Mouse (Mus musculus): ENCODE measurements around the gene Slc16a13. TPM values are rescaled to one million over a fixed set of nuclear protein-coding genes. Genes with fewer than 3 reads are reported as not detected.

The Slc16a13 gene
- polyA plus RNA-seq, 1 experiment from 2014 or later, result 4.2 TPM

DNA sequence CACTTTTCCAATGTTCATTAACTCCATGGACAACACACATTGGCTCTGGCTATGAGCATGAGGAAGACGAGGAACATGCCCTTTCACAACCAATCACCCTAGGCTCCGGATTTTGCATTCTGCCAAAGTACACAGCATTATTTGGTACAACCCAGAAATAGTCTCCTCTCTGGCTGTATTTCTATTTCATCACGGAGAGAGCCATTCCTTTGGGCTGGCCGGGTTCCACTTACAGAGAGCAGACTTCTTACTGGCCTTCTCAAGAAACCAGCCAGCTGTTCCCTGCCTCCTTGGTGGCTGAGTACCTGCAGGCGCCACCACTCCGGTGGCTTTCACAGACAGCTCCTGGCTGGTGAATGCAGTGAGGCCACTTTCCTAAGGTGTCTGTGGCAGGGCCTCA lies 8.4 kb downstream of the Slc16a13 start, which contains the start of gene Slc16a11:
Gene Slc16a11 (plus strand): TSS at position 330 of the 400 bp plus-strand sequence.
- WGBS, result 54% methylated on average over 6 of the region's 6 CpGs
- H3K4me3 ChIP-seq (ENCODE audit: low read depth, low read length), result peak within 1 kb of the TSS; percentile 34; the same call in 1 of the 2 replicates
- H3K9ac ChIP-seq (ENCODE audit: low read depth, low read length), result peak within 1 kb of the TSS; percentile 59; the same call in 1 of the 2 replicates
- H3K27me3 ChIP-seq (replicated peaks; ENCODE audit: control insufficient read depth, insufficient read depth, low read length), result peaks cover 50% of the 10 kb centered on the region
- no peak for DNase-seq (ENCODE audit: low spot score)
- H3K4me2 ChIP-seq (ENCODE audit: low read depth, low read length), result peak within 1 kb of the TSS; percentile 68
- H3K9me3 ChIP-seq (ENCODE audit: control insufficient read depth, low read length), result no peaks in the 10 kb centered on the region
- no peak for ATAC-seq (ENCODE audit: low read depth)
- no peak within 1 kb of the TSS for H3K27ac ChIP-seq (replicated peaks; ENCODE audit: low read depth, low read length)
- H3K36me3 ChIP-seq (ENCODE audit: control insufficient read depth, insufficient read depth, low read length), result peaks cover 2% of the 10 kb centered on the region; the same call in 1 of the 2 replicates
- peaks cover 16% of the 10 kb centered on the region for H3K4me1 ChIP-seq (ENCODE audit: control insufficient read depth, insufficient read depth, low read length)

- Histone ChIP-seq H3K27me3 (replicated peaks; ENCODE audit: control insufficient read depth, insufficient read depth, low read length) (peaks cover 46% of the 10 kb centered on the region), H3K27ac (replicated peaks; ENCODE audit: low read depth, low read length) (no peak overlapping the region), H3K9ac (ENCODE audit: low read depth, low read length) (no peak overlapping the region), H3K4me1 (ENCODE audit: control insufficient read depth, insufficient read depth, low read length) (peaks cover 16% of the 10 kb centered on the region), H3K4me2 (ENCODE audit: low read depth, low read length) (no peak overlapping the region), H3K36me3 (ENCODE audit: control insufficient read depth, insufficient read depth, low read length) (no peaks in the 10 kb centered on the region; the same call in 1 of the 2 replicates), H3K4me3 (ENCODE audit: low read depth, low read length) (no peak overlapping the region), H3K9me3 (ENCODE audit: control insufficient read depth, low read length) (no peaks in the 10 kb centered on the region)
- DNase-seq (ENCODE audit: low spot score) (no peak), ATAC-seq (ENCODE audit: low read depth) (no peak)
- 63% methylated on average over 6 of the region's 6 CpGs for WGBS
These were observed 8.9 kb downstream of the Slc16a13 start for GRCm38 (mm10) chr11:70211972-70212371.

- DNase-seq (ENCODE audit: low spot score) (no peak), ATAC-seq (ENCODE audit: low read depth) (no peak)
- whole genome bisulfite sequencing, result 85% methylated on average over 2 of the region's 2 CpGs
- Histone ChIP-seq H3K4me2 (ENCODE audit: low read depth, low read length) (no peak overlapping the region), H3K36me3 (ENCODE audit: control insufficient read depth, insufficient read depth, low read length) (no peaks in the 10 kb centered on the region), H3K4me1 (ENCODE audit: control insufficient read depth, insufficient read depth, low read length) (peaks cover 16% of the 10 kb centered on the region), H3K9ac (ENCODE audit: low read depth, low read length) (no peak overlapping the region), H3K27me3 (replicated peaks; ENCODE audit: control insufficient read depth, insufficient read depth, low read length) (peaks cover 33% of the 10 kb centered on the region), H3K9me3 (ENCODE audit: control insufficient read depth, low read length) (no peaks in the 10 kb centered on the region), H3K27ac (replicated peaks; ENCODE audit: low read depth, low read length) (no peak overlapping the region), H3K4me3 (ENCODE audit: low read depth, low read length) (no peak overlapping the region)
These were observed 10.2 kb downstream of the Slc16a13 start for GRCm38 (mm10) chr11:70210681-70211080.

DNA sequence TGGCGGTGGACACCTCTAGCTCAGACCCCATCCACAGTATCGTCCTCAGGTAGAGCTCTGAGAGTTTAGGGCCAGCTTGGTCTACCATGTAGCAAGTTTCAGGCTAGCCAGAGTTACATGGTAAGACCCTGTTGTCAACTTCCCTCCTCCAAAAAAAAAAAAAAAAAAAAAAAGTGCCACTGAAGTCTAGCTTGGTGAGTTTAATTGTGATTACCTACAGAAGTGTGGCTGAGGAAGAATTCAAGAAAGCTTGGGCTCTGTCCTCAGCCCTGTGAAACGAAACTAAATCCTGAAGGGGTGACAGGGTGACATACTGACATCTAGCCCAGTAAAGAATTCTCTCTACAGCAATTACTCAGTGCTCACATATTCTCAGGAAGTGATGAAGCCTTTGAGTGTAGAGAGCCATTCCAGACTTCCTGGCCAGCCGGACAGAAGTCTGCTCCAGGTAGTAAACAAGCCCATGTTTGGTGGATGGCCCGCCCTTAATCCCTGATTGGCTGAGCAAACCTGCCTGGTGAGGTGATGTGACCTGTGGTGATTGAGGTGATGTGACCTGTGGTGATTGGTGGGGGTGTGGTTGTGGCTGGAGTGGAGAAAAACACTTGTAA lies 12.0 kb downstream of the Slc16a13 start:
- Histone ChIP-seq H3K9ac (ENCODE audit: low read depth, low read length) (no peak overlapping the region), H3K27ac (replicated peaks; ENCODE audit: low read depth, low read length) (no peak overlapping the region), H3K4me3 (ENCODE audit: low read depth, low read length) (no peak overlapping the region), H3K27me3 (replicated peaks; ENCODE audit: control insufficient read depth, insufficient read depth, low read length) (peaks cover 15% of the 10 kb centered on the region), H3K9me3 (ENCODE audit: control insufficient read depth, low read length) (no peaks in the 10 kb centered on the region), H3K4me1 (ENCODE audit: control insufficient read depth, insufficient read depth, low read length) (peaks cover 1% of the 10 kb centered on the region; the same call in 1 of the 2 replicates), H3K36me3 (ENCODE audit: control insufficient read depth, insufficient read depth, low read length) (no peaks in the 10 kb centered on the region), H3K4me2 (ENCODE audit: low read depth, low read length) (no peak overlapping the region)
- 73% methylated on average over 5 of the region's 5 CpGs for WGBS
- DNase-seq (ENCODE audit: low spot score), result no peak
- no peak for ATAC-seq (ENCODE audit: low read depth)

DNA sequence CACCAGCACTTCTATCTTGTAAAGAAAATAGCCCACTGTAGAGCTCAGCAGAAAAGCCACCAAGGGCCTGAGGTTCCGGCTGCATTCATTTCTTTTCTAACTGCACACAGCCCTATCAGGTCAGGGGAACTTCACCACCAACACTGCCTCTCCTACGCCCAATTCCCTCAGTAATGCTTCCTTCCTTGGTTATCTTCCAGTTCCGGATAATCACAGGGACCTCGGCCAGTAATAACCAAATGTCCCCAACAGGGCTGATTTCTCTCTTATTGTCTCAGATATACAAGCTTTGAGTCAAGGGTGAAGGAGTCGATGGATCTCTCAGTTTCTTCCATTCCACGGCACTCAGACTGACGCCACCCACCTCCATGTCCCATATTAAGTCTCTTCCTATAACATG lies 13.6 kb downstream of the Slc16a13 start:
- ATAC-seq (ENCODE audit: low read depth), result no peak
- Histone ChIP-seq H3K27ac (replicated peaks; ENCODE audit: low read depth, low read length) (no peak overlapping the region), H3K4me2 (ENCODE audit: low read depth, low read length) (no peak overlapping the region), H3K4me1 (ENCODE audit: control insufficient read depth, insufficient read depth, low read length) (no peaks in the 10 kb centered on the region), H3K27me3 (replicated peaks; ENCODE audit: control insufficient read depth, insufficient read depth, low read length) (no peaks in the 10 kb centered on the region; the same call in 1 of the 2 replicates), H3K4me3 (ENCODE audit: low read depth, low read length) (no peak overlapping the region), H3K9me3 (ENCODE audit: control insufficient read depth, low read length) (no peaks in the 10 kb centered on the region), H3K36me3 (ENCODE audit: control insufficient read depth, insufficient read depth, low read length) (no peaks in the 10 kb centered on the region), H3K9ac (ENCODE audit: low read depth, low read length) (no peak overlapping the region)
- WGBS, result 84% methylated on average over 7 of the region's 7 CpGs
- no peak for DNase-seq (ENCODE audit: low spot score)

DNA sequence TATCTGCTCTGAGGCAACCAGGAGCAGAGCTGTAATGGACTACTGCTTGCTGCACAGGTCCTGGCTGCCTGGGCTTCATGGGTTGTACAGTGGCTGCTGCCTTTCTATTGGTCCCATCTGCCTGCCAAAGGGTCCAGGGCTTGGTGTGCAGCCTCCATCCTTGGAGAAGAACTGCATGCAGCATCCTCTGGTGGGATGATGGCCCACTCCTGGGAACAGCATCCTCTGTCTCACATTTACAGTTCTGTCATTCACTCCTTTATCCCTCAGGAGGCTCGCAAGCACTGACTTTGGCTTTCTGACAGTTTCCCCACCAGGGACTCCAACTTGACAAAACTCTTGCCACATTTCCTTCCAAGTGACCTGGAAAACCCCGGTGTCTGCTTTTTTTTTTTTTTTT lies 14.1 kb downstream of the Slc16a13 start:
- H3K27me3 ChIP-seq (replicated peaks; ENCODE audit: control insufficient read depth, insufficient read depth, low read length), result no peaks in the 10 kb centered on the region

GRCm38 (mm10) chr11:70201691-70202090 lies 19.2 kb downstream of the Slc16a13 start:
- no peak overlapping the region for H3K9ac ChIP-seq (ENCODE audit: low read depth, low read length)
- no peaks in the 10 kb centered on the region for H3K9me3 ChIP-seq (ENCODE audit: control insufficient read depth, low read length)
- H3K4me2 ChIP-seq (ENCODE audit: low read depth, low read length), result no peak overlapping the region
- ATAC-seq (ENCODE audit: low read depth) (peak; percentile 76; the same call in 1 of the 2 replicates), DNase-seq (ENCODE audit: low spot score) (peak; percentile 88)
- H3K4me3 ChIP-seq (ENCODE audit: low read depth, low read length), result no peak overlapping the region
- 38% methylated on average over 5 of the region's 5 CpGs for WGBS
- no peaks in the 10 kb centered on the region for H3K36me3 ChIP-seq (ENCODE audit: control insufficient read depth, insufficient read depth, low read length)
- H3K27me3 ChIP-seq (replicated peaks; ENCODE audit: control insufficient read depth, insufficient read depth, low read length), result no peaks in the 10 kb centered on the region
- H3K27ac ChIP-seq (replicated peaks; ENCODE audit: low read depth, low read length), result no peak overlapping the region
- H3K4me1 ChIP-seq (ENCODE audit: control insufficient read depth, insufficient read depth, low read length), result no peaks in the 10 kb centered on the region

More for the DNA sequence above, 14.1 kb downstream of the Slc16a13 start:
- H3K9me3 ChIP-seq (ENCODE audit: control insufficient read depth, low read length), result no peaks in the 10 kb centered on the region
- H3K4me2 ChIP-seq (ENCODE audit: low read depth, low read length), result no peak overlapping the region
- H3K4me1 ChIP-seq (ENCODE audit: control insufficient read depth, insufficient read depth, low read length), result no peaks in the 10 kb centered on the region
- no peak overlapping the region for H3K27ac ChIP-seq (replicated peaks; ENCODE audit: low read depth, low read length)
- H3K9ac ChIP-seq (ENCODE audit: low read depth, low read length), result no peak overlapping the region
- ATAC-seq (ENCODE audit: low read depth) (no peak), DNase-seq (ENCODE audit: low spot score) (no peak)
- H3K4me3 ChIP-seq (ENCODE audit: low read depth, low read length), result no peak overlapping the region
- WGBS, result 73% methylated on average over 2 of the region's 2 CpGs
- no peaks in the 10 kb centered on the region for H3K36me3 ChIP-seq (ENCODE audit: control insufficient read depth, insufficient read depth, low read length)

- H3K9me3 ChIP-seq (ENCODE audit: control insufficient read depth, low read length), result no peaks in the 10 kb centered on the region
- H3K4me1 ChIP-seq (ENCODE audit: control insufficient read depth, insufficient read depth, low read length), result no peaks in the 10 kb centered on the region
- no peak overlapping the region for H3K27ac ChIP-seq (replicated peaks; ENCODE audit: low read depth, low read length)
- H3K4me2 ChIP-seq (ENCODE audit: low read depth, low read length), result no peak overlapping the region
- 79% methylated on average over 5 of the region's 5 CpGs for WGBS
- no peak overlapping the region for H3K4me3 ChIP-seq (ENCODE audit: low read depth, low read length)
- DNase-seq (ENCODE audit: low spot score) (no peak), ATAC-seq (ENCODE audit: low read depth) (no peak)
- H3K27me3 ChIP-seq (replicated peaks; ENCODE audit: control insufficient read depth, insufficient read depth, low read length), result no peaks in the 10 kb centered on the region
- H3K36me3 ChIP-seq (ENCODE audit: control insufficient read depth, insufficient read depth, low read length), result no peaks in the 10 kb centered on the region
- no peak overlapping the region for H3K9ac ChIP-seq (ENCODE audit: low read depth, low read length)
These were observed 20.7 kb downstream of the Slc16a13 start for GRCm38 (mm10) chr11:70200036-70200608.

GRCm38 (mm10) chr11:70199107-70199506 lies 21.8 kb downstream of the Slc16a13 start:
- no peak overlapping the region for H3K27ac ChIP-seq (replicated peaks; ENCODE audit: low read depth, low read length)
- H3K9ac ChIP-seq (ENCODE audit: low read depth, low read length), result no peak overlapping the region
- DNase-seq (ENCODE audit: low spot score) (no peak), ATAC-seq (ENCODE audit: low read depth) (no peak)
- no peaks in the 10 kb centered on the region for H3K36me3 ChIP-seq (ENCODE audit: control insufficient read depth, insufficient read depth, low read length)
- no peak overlapping the region for H3K4me2 ChIP-seq (ENCODE audit: low read depth, low read length)
- no peaks in the 10 kb centered on the region for H3K4me1 ChIP-seq (ENCODE audit: control insufficient read depth, insufficient read depth, low read length)
- 80% methylated on average over 8 of the region's 8 CpGs for WGBS
- H3K9me3 ChIP-seq (ENCODE audit: control insufficient read depth, low read length), result no peaks in the 10 kb centered on the region
- H3K27me3 ChIP-seq (replicated peaks; ENCODE audit: control insufficient read depth, insufficient read depth, low read length), result no peaks in the 10 kb centered on the region
- H3K4me3 ChIP-seq (ENCODE audit: low read depth, low read length), result no peak overlapping the region
